Mouse (Mus musculus) cerebellum, adult 2 months (tissue): ENCODE results near the gene Cd6.

ENCODE experiments used
- CTCF ChIP-seq: fragments of 200-500 bp; IDR thresholded peaks from 2 replicates; pipeline ENCODE4 v1.5.1; 2011; ENCODE audit warnings: low read depth, mild to moderate bottlenecking, control low read depth, low read length, moderate library complexity, borderline replicate concordance; ENCODE audit not compliant: insufficient read depth
- POLR2A ChIP-seq: fragments of 200-500 bp; IDR thresholded peaks from 2 replicates; pipeline ENCODE4 v1.6.1; 2011; ENCODE audit warnings: low read length, control low read depth, borderline replicate concordance; ENCODE audit not compliant: insufficient read depth

GRCm38 (mm10) chr19:10781641-10782040 is 48.2 kb downstream of the Cd6 start:
- TF ChIP-seq CTCF (no peak), POLR2A (no peak)
